Comparison of ENCODE assay signal across 8 mouse cellular contexts in genomic region chr2:59600123-59600840, GRCm38 (mm10). TPM values are rescaled to one million over a fixed set of nuclear protein-coding genes. Genes with fewer than 3 reads are reported as not detected.
DNase-seq lines count a peak whose midpoint lies in the region; ATAC-seq and TF ChIP-seq lines count a peak whose summit lies in the region.

No protein-coding gene starts in this region.

- no peak for TF ChIP-seq CTCF in forebrain, postnatal 0 days (IDR thresholded peaks at IDR 0.05; ENCODE audit: low read depth)
- TF ChIP-seq CTCF in cerebellum, adult 2 months (IDR thresholded peaks at IDR 0.05; ENCODE audit: borderline replicate concordance, insufficient read depth, low read depth, low read length) = no peak

- WGBS in forebrain, embryonic 10.5 days = 54% methylated on average over 19 of the region's 19 CpGs
- WGBS in forebrain, postnatal 0 days = 41% methylated on average over 19 of the region's 19 CpGs
- WGBS in cerebellum, adult 2 months = 63% methylated on average over 19 of the region's 19 CpGs
- 50% methylated on average over 19 of the region's 19 CpGs for WGBS in intestine, embryonic 15.5 days

- H3K9ac ChIP-seq in forebrain, postnatal 0 days = no peak overlapping the region
- H3K9ac ChIP-seq in intestine, embryonic 15.5 days = no peak overlapping the region

- H3K4me2 ChIP-seq in forebrain, postnatal 0 days (ENCODE audit: low read depth) = no peak overlapping the region
- peak overlapping the region; percentile 17; the same call in 1 of the 2 replicates for H3K4me2 ChIP-seq in intestine, embryonic 15.5 days (replicated peaks)

- H3K4me3 ChIP-seq in forebrain, embryonic 10.5 days = peak overlapping the region; percentile 7; the same call in 1 of the 2 replicates
- H3K4me3 ChIP-seq in forebrain, postnatal 0 days (ENCODE audit: low read depth, low read length) = no peak overlapping the region
- H3K4me3 ChIP-seq in cerebellum, adult 2 months (replicated peaks; ENCODE audit: insufficient read depth, low read depth, low read length) = no peak overlapping the region
- no peak overlapping the region for H3K4me3 ChIP-seq in intestine, embryonic 15.5 days (replicated peaks)

- H3K36me3 ChIP-seq in forebrain, embryonic 10.5 days (replicated peaks) = no peaks in the 10 kb centered on the region
- H3K36me3 ChIP-seq in forebrain, postnatal 0 days (ENCODE audit: insufficient read depth) = no peaks in the 10 kb centered on the region
- H3K36me3 ChIP-seq in intestine, embryonic 15.5 days = no peaks in the 10 kb centered on the region

- peaks cover 30% of the 10 kb centered on the region for H3K4me1 ChIP-seq in forebrain, embryonic 10.5 days
- no peaks in the 10 kb centered on the region for H3K4me1 ChIP-seq in forebrain, postnatal 0 days (ENCODE audit: insufficient read depth)
- H3K4me1 ChIP-seq in cerebellum, adult 2 months (ENCODE audit: control insufficient read depth, insufficient read depth, low read length) = peaks cover 13% of the 10 kb centered on the region
- H3K4me1 ChIP-seq in intestine, embryonic 15.5 days (replicated peaks) = peaks cover 13% of the 10 kb centered on the region

- H3K27me3 ChIP-seq in forebrain, embryonic 10.5 days (ENCODE audit: poor library complexity, severe bottlenecking) = peaks cover 7% of the 10 kb centered on the region; the same call in 1 of the 2 replicates
- H3K27me3 ChIP-seq in forebrain, postnatal 0 days (ENCODE audit: insufficient read depth, low read length) = no peaks in the 10 kb centered on the region
- no peaks in the 10 kb centered on the region for H3K27me3 ChIP-seq in cerebellum, adult 2 months (ENCODE audit: control insufficient read depth, insufficient read depth, low read length)
- H3K27me3 ChIP-seq in intestine, embryonic 15.5 days (replicated peaks) = no peaks in the 10 kb centered on the region

- ATAC-seq in forebrain, postnatal 0 days = no peak
- peak; percentile 65; the same call in 1 of the 2 replicates for ATAC-seq in intestine, embryonic 15.5 days

- TF ChIP-seq POLR2A in cerebellum, adult 2 months (IDR thresholded peaks at IDR 0.05; ENCODE audit: borderline replicate concordance, insufficient read depth, low read length) = no peak

- H3K27ac ChIP-seq in forebrain, embryonic 10.5 days = peak overlapping the region; percentile 76
- no peak overlapping the region for H3K27ac ChIP-seq in forebrain, postnatal 0 days (ENCODE audit: low read depth, low read length)
- H3K27ac ChIP-seq in cerebellum, adult 2 months (ENCODE audit: insufficient read depth, low read length) = no peak overlapping the region
- H3K27ac ChIP-seq in intestine, embryonic 15.5 days = peak overlapping the region; percentile 57; the same call in 1 of the 2 replicates

- no peaks in the 10 kb centered on the region for H3K9me3 ChIP-seq in forebrain, embryonic 10.5 days
- no peaks in the 10 kb centered on the region for H3K9me3 ChIP-seq in forebrain, postnatal 0 days (ENCODE audit: low read length)
- no peaks in the 10 kb centered on the region for H3K9me3 ChIP-seq in intestine, embryonic 15.5 days

- DNase-seq in forebrain, embryonic 10.5 days (ENCODE audit: extremely low spot score, low spot score) = peak; percentile 29
- DNase-seq in forebrain, postnatal 0 days = no peak
- peak; percentile 86 to 90 for DNase-seq in cerebellum, adult 2 months
- DNase-seq in gastrocnemius, adult 8-10 months (ENCODE audit: low spot score in 2 of 2) = peak; percentile 68 to 73
- peak; percentile 41 for DNase-seq in lung, postnatal 10 days
- no peak for DNase-seq in T-cell, adult 2 months (ENCODE audit: low spot score)
- DNase-seq in layer of hippocampus, postnatal 36 days = no peak

RNA-seq across cellular contexts. Expression of gene Tanc1, which starts 11.6 kb away (rescaled TPM):
- 27.6 and 27.7 TPM in 2 replicates for polyA plus RNA-seq in forebrain, embryonic 10.5 days (2016; fragmentation: Nextera tagmentation; extraction: Ambion mirVana)
- total RNA-seq in forebrain, postnatal 0 days (2014; rRNA removed) = 4.3 and 5.0 TPM in 2 replicates
- polyA plus RNA-seq in forebrain, postnatal 0 days (2015; fragmentation: Nextera tagmentation; extraction: Ambion mirVana) = 1.3 and 2.9 TPM in 2 replicates
- 40.7 and 41.2 TPM in 2 replicates for polyA plus RNA-seq in cerebellum, adult 2 months (2012; rRNA removed)
- 10 to 100 TPM in 1 of 4 experiments, 1 to 10 TPM in 3; 4.4 to 10.5 (median 6.5) TPM for total RNA-seq in gastrocnemius, adult 8-10 months (2022)
- polyA plus RNA-seq in intestine, embryonic 15.5 days (2015; fragmentation: Nextera tagmentation; extraction: Ambion mirVana) = 19.8 and 24.1 TPM in 2 replicates
- total RNA-seq in layer of hippocampus, postnatal 36 days (2021) = 100 to 1,000 TPM; 107 to 119 TPM

Comparison
In these comparisons a context has a peak if more than half of its experiments do, and no peak if none do; other contexts are left out.
1. DNase-seq: peak in forebrain, embryonic 10.5 days (single experiment), cerebellum, adult 2 months (2 of 2), gastrocnemius, adult 8-10 months (2 of 2) and lung, postnatal 10 days (single experiment); none in forebrain, postnatal 0 days (single experiment), T-cell, adult 2 months (single experiment) and layer of hippocampus, postnatal 36 days (0 of 2).
2. H3K27ac ChIP-seq: peak in forebrain, embryonic 10.5 days (single experiment) and intestine, embryonic 15.5 days (single experiment); none in forebrain, postnatal 0 days (single experiment) and cerebellum, adult 2 months (single experiment).